Mouse (Mus musculus) duodenum, adult 2 months (tissue): ENCODE data around the gene Txndc16. TPM values are rescaled to one million over a fixed set of nuclear protein-coding genes. Genes with fewer than 3 reads are reported as not detected.

Experiments
- polyA plus RNA-seq: library from polyadenylated mRNA; depleted of rRNA; stranded (reverse); fragments of >200 nt; gene quantifications from 2 replicates; pipeline ENCODE4 v1.2.3, GENCODE M21; 2012; ENCODE audit warnings: low replicate concordance; rRNA removed

Gene Txndc16
- polyA plus RNA-seq: 1.3 and 3.7 TPM in 2 replicates

DNA sequence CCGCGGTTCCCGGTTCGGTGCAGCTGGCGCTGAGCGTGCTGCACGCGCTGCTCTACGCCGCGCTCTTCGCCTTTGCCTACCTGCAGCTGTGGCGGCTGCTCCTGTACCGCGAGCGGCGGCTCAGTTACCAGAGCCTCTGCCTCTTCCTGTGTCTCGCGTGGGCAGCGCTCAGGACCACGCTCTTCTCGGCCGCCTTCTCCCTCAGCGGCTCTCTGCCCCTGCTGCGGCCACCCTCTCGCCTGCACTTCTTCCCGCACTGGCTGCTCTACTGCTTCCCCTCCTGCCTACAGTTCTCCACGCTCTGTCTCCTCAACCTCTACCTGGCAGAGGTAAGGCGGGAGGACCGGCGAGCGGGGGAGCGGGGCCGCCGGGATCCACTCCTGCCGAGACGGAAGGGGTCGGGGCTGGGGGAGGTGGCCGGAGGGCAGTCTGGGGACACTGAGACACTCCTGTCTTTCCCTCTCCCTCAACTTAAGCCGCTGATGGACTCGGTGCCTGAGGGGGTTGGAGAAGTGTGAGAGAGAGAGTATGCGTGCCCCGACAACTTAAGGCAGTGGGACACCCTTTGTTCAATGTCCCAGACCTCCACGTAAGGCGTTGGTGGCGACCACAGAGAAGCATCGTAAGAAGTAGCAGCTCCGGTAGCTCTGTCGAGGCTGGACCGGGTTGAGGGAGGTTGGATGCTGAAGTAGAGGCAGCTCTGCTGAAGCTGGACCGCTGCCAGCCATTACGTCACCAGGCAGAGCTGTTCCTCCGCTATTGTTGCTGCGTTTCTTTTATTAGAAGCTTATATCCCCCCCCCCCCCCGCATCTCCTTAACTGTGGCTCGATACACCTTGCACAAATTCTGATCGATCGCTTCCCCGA, at the start of gene Txndc16:
Gene Txndc16, minus strand, starts transcription at position 239 of the 867 bp plus-strand sequence.

GRCm38 (mm10) chr14:45219281-45220089, 643 bp downstream of the Txndc16 start, which contains the start of gene Gpr137c:
Gene Gpr137c (plus strand): TSS chr14:45219717.

Other genes starting within 250 kb of the Txndc16 start
- 1.9 and 2.6 TPM in 2 replicates for gene Ptger2, start 232.1 kb downstream of the Txndc16 start, polyA plus RNA-seq
- 1.5 and 1.8 TPM in 2 replicates for gene Gpr137c, start 611 bp downstream of the Txndc16 start, polyA plus RNA-seq
- gene Ero1l, start 98.4 kb upstream of the Txndc16 start, polyA plus RNA-seq: 2.5 and 2.8 TPM in 2 replicates
- gene Psmc6, start 109.5 kb upstream of the Txndc16 start, polyA plus RNA-seq: 3.7 and 4.8 TPM in 2 replicates
- 12.2 and 17.9 TPM in 2 replicates for gene Styx, start 130.8 kb upstream of the Txndc16 start, polyA plus RNA-seq
- 0.52 and 1.6 TPM in 2 replicates for gene Gnpnat1, start 184.6 kb upstream of the Txndc16 start, polyA plus RNA-seq